Mouse (Mus musculus): Measurements from ENCODE around the gene Crygs.
"Not testable (repeated sequence)": the region's sequence is repeated elsewhere in the genome, so short reads cannot be mapped to it uniquely, and the experiment has no call there.

Gene Crygs

GRCm38 (mm10) chr16:22789908-22790367 is 21.4 kb downstream of the Crygs start:
- in situ Hi-C loops (cut with MseI, MboI) = no loop called here

DNA sequence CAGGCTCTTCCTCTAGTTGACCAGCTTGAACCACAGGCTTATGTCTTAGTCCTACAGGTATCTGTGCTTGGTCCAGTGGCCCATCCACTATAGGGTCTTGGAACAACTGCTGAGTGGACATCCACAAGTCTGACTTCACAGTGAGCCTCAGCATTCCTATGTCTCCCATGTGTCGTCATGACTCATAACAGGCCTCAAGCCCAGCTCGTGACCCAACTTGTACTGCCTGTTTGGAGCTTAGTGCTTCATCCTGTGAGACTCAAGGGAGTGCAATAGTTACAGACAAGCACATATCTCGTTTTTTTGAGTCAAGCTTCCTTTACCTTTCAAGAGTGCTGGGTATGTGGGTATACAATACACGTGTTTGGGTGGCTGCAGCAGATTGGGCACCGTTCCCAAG is 28.7 kb downstream of the Crygs start:
- in situ Hi-C loops (cut with MseI, MboI) = no loop called here

GRCm38 (mm10) chr16:22779228-22779835 is 32.0 kb downstream of the Crygs start:
- in situ Hi-C loops (cut with MseI, MboI) = no loop called here

GRCm38 (mm10) chr16:22778296-22778695 is 33.1 kb downstream of the Crygs start:
- in situ Hi-C loops (cut with MseI, MboI) = not testable (repeated sequence)

GRCm38 (mm10) chr16:22775471-22775985 is 35.8 kb downstream of the Crygs start:
- in situ Hi-C loops (cut with MseI, MboI) = no loop called here

DNA sequence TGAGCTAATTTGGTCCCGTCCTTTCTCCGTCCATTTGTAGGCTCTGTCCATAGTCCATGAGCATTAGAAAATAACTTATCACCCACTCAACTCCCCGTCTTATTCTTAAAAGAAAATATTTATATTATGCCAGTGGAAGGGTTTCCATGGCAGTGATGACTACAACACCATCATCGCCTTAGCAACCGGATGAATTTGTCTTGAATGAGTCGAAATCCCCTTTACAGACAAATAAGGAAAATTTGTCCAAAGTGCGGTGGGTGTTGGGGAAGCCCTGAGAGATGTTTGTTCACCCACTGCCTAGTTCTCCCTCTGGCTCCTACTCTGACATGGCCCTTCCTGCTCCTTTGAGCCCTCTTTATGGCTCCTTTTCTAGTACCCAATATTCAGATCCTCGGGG is 42.7 kb downstream of the Crygs start:
- in situ Hi-C loops (cut with MseI, MboI) = no loop called here

- in situ Hi-C loops (cut with MseI, MboI) = no loop called here
Measured at GRCm38 (mm10) chr16:22767405-22767804, 44.0 kb downstream of the Crygs start.

- in situ Hi-C loops (cut with MseI, MboI) = no loop called here
Measured at GRCm38 (mm10) chr16:22766738-22767211, 44.6 kb downstream of the Crygs start.

DNA sequence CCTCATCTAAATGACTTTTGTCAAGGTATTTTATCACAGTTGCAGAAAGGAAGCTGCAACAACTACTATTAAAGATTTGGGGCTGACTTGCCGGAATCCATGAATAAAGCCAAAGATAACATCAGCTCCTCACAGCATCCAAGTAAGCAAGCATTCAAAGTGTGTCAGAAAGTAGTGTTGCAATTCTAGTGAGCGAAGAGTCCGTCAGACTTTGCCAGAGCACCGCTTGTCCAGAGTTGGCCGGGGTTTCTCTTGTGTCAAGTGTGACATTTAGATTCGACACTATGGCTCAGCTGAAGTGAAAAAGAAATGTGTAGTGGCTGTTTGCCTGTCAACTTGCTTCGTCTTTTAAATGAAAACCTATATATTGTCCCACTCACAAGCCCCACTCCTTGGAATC is 45.8 kb downstream of the Crygs start:
- in situ Hi-C loops (cut with MseI, MboI) = no loop called here

All from mouse trophoblast stem cell (cell line).